Mouse (Mus musculus) adrenal gland, postnatal 14 days (tissue): Measurements from ENCODE around the gene Ube2e1. TPM values are rescaled to one million over a fixed set of nuclear protein-coding genes. Genes with fewer than 3 reads are reported as not detected.
"Not testable (repeated sequence)": the region's sequence is repeated elsewhere in the genome, so short reads cannot be mapped to it uniquely, and the experiment has no call there.

Source experiments
- DNase-seq: peaks from one replicate; pipeline ENCODE4 v3.0.0; 2021; ENCODE audit warnings: mixed read lengths
- total RNA-seq: library from RNA; stranded (reverse); gene quantifications from 2 replicates; pipeline ENCODE4 v1.2.3, GENCODE M21; 2021

Ube2e1 gene
- total RNA-seq, 1 experiment from 2014 or later: 64.7 TPM

DNA sequence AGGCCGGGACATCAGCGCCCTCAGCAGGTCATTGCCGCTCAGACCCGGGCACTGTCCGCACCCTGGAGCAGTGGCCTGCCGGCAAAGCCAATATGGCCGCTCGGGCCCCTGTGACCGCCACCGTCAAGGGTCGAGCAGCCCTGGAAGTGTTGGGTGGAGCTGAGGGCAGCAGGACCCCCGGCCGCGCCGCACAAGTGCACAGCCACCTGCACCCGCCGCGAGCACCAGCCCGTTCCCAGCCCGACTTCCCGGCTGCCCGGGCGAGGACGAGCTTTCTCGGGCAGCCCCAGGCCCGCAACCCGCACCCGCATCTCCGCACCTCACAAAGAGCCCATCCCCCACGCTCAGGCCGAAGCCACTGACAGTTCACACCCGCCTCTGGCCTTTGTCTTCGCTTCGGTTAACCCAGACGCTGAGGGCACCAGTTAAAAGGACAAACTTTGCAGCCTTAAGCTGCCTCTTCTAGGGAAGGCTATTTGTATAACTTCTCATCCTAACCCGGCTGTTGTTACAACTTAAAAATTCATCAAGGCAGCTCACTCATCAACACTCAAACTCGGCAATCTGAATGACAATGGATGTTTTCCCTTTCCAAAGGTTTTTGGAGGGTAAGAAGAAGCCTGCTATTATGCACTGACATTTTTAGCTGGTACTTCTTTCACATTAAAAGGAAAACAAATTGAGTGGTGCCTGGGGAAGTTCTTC lies 4.5 kb downstream of the Ube2e1 start:
- peak; percentile 74 for DNase-seq

DNA sequence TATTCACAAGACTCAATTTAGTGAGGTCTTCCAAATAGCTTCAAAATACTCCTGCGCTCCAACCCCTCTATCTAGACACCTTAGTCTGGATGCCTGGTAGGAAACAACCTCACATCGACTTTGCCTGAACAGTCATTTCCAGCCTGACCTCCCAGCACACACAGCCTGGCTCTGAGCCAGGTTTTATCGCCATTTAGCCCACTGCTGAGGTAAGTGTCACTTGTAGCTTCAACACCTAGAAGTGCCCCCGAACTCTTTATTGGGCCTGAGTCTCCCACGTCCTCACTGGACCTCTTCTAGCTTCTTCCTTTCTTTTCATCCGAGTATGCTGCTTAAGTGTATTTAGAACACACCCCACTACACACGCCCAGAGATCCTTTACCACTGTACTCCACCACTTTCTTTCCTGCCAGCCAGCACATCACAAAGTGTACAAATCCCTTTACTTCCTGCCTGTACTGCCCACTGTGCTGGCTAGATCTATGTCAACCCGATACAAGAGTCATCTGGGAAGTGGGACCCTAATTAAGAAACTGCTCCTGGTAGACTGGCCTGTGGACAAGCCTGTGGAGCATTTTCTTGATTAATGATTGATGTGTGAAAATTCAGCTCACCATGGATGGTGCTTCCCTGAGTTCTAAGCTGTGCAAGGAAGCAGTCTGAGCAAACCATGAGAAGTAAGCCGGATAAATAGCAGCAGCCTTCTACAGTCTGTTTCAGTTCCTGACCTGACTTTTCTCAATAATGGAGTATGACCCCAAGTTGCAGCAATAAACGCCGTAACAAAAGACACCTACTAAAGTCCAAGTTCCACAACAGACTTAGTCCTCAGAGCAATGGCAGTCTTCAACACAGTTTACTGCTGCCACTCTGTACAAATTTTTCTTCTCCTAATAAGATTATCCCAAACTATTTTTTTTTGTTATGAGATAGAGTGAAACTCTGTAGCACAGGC lies 13.9 kb downstream of the Ube2e1 start:
- DNase-seq: peak; percentile 24

- DNase-seq: no peak
Observed at GRCm38 (mm10) chr14:18304165-18304564, 27.5 kb downstream of the Ube2e1 start.

- DNase-seq: peak; percentile 31
Observed at GRCm38 (mm10) chr14:18303262-18303661, 28.4 kb downstream of the Ube2e1 start.

- no peak for DNase-seq
Observed at GRCm38 (mm10) chr14:18302750-18303149, 28.9 kb downstream of the Ube2e1 start.

DNA sequence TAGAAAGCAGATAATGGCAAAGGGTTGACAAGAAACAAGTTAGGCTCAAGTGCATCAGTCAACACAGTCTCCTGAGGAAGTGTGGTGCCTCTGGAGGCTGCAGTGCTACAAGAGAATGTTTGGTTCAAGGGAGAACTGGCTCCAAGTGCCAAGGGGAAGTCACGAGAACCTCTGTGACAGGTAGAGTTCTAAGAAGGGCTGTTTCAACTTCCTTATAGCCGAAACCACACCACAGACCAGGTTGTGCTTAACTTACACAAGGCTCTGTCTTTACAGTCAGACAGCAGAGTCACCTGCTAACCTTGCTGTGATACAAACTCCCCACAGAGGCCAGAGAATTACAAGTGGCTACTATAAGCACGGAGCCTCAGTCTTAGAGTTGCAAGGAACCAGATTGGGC lies 30.1 kb downstream of the Ube2e1 start:
- no peak for DNase-seq

- DNase-seq: no peak
Observed at GRCm38 (mm10) chr14:18300676-18301075, 31.0 kb downstream of the Ube2e1 start.

DNA sequence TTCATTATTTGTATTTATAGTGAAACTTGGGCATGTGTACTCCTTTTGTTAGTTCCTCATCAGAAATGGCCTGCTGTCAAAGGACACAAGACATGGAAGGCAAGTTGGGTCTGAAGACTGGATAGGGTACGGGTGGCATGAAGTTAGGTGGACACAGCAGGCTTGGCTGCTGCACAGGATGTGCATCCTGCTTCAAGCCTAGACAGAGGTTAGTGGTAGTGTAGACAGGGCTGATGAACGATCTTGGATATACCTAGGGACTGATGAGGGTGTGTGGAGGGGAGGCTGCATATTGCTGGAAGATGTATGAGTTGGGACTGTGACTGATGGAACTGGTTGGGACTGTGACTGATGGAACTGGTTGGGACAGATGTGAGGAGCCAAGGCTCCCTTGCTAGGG lies 32.8 kb downstream of the Ube2e1 start:
- DNase-seq: no peak

DNA sequence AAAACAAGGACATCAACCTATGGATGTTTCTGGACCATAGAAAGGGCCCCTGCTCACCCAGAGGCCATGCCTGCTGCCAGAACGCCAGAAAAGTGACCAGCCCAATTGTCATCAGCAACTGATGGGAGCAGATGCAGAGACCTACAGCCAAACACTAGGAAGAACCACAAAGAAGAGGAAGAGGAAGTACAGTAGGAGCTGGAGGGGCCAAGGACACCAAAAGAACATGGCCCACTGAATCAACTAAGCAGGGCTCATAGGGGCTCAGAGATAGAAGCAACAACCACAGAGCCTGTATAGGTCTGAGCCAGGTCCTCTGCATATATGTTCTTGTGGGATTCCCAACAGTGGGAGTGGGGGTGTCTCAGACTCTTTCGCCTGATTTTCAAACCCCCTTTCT lies 34.2 kb downstream of the Ube2e1 start:
- no peak for DNase-seq

- DNase-seq: no peak
Observed at GRCm38 (mm10) chr14:18292578-18292977, 39.1 kb downstream of the Ube2e1 start.

DNA sequence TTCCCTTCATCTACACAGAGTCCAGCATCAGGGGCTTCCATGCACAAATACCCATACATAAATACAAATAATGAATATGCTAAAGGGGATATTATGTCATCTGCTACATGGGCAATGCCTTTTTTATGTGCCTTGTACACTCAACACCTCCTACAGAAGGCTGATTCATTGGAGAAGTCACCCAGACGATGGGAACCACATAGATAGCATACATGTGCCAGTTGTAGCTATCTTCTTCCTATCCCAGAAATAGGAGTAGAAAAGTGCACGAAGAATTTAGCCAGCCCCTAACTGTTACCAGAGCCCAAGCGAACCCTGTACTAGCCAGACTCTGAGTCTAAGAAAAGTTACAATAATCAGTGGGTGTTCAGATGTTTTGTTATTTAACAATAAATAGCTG lies 39.5 kb downstream of the Ube2e1 start:
- DNase-seq: no peak

DNA sequence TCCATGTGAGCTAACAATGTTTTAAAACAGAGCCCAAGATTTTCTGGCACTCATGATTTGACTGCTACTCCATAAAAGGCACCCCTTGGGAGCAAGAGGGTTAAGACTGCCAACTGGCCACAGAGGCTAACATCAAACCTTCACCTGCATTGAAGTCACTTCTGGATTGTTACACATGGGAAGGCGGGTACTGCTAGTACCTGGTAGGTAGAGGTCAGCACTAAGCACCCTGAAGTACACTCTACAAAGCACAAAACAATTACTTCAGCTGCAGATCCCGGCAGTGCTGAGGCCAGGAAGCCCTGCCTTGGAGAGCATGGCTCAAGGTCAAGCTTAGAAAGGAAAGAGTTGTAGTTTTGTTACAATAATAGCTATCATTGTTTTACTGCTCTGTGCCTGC lies 44.3 kb downstream of the Ube2e1 start:
- DNase-seq: peak; percentile 43

DNA sequence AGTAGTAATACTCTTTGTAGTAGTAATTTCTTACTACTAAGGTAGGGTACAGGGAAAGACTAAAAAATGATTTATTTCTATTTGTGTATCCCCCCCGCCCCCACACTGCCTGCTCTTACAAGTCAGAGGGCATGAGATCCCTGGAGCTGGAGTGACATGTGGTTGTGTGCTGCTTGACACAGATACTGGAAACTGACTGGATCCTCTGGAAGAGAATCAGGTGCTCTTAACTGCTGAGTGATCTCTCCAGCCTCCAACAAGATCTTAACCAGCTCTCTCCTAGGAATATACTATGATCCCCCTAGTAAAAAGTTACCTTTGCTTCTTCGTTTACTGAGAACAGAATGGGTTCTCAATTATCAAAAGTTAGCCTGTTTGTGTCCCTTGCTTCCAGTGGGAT lies 45.2 kb downstream of the Ube2e1 start:
- DNase-seq: no peak

GRCm38 (mm10) chr14:18285476-18285875 lies 46.2 kb downstream of the Ube2e1 start:
- DNase-seq: no peak

GRCm38 (mm10) chr14:18284581-18284980 lies 47.1 kb downstream of the Ube2e1 start:
- no peak for DNase-seq

GRCm38 (mm10) chr14:18280375-18280774 lies 51.3 kb downstream of the Ube2e1 start:
- no peak for DNase-seq

GRCm38 (mm10) chr14:18274526-18274925 lies 57.1 kb downstream of the Ube2e1 start:
- DNase-seq: peak; percentile 19

- DNase-seq: no peak
Observed at GRCm38 (mm10) chr14:18271666-18272065, 60.0 kb downstream of the Ube2e1 start.

- DNase-seq: peak; percentile 99
Observed at GRCm38 (mm10) chr14:18270529-18271441, 60.9 kb downstream of the Ube2e1 start, which contains the start of the genes Nkiras1 and Rpl15. Gene Nkiras1 (plus strand): TSS chr14:18271136. Gene Rpl15 (minus strand): TSS chr14:18271391.

GRCm38 (mm10) chr14:18269947-18270528 lies 61.6 kb downstream of the Ube2e1 start:
- not testable (repeated sequence) for DNase-seq

DNA sequence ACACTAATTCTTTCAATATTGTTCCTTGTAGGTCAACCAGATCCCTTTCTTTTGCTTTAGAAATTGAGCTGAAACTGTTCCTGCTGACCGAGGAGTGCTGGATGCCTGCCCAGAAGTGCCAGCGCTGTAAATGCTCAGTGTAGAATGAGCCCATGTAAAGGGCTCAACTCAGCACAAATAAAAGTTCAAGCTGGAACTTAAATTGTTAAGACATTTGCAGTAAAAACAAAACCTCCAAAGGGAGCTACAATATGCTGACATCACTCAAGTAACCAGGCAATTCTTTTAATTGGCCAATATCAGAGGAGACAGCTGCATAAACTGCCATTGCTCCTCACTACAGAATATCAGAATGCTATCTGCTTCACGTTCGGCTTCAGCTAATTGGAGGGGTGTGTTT lies 68.2 kb downstream of the Ube2e1 start:
- no peak for DNase-seq

DNA sequence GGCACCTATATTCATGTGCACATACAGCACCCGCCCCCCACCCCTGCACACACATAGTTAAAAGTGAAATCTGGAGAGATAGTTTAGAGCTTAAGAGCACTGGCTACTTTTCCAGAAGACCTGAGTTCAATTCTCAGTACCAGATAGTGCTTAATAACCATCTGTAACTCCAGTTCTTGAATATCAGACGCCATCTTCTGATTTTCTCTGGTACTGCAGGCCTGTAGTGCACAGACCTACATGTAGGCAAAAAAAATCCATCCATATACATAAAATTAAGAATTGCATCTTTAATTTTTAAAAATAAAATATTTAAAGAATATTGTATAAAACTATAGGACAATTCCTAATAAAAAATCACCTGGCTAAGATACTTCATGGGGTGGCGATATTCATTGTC lies 70.5 kb downstream of the Ube2e1 start:
- no peak for DNase-seq
